Mouse (Mus musculus) kidney, postnatal 25 days (tissue): ENCODE results near the gene Vgll2.

Experiments
- DNase-seq, 2 experiments: peaks; one replicate each; pipeline ENCODE4 v3.0.0; 2021; ENCODE audit warnings: mixed read lengths in 2 of 2

Vgll2 gene

DNA sequence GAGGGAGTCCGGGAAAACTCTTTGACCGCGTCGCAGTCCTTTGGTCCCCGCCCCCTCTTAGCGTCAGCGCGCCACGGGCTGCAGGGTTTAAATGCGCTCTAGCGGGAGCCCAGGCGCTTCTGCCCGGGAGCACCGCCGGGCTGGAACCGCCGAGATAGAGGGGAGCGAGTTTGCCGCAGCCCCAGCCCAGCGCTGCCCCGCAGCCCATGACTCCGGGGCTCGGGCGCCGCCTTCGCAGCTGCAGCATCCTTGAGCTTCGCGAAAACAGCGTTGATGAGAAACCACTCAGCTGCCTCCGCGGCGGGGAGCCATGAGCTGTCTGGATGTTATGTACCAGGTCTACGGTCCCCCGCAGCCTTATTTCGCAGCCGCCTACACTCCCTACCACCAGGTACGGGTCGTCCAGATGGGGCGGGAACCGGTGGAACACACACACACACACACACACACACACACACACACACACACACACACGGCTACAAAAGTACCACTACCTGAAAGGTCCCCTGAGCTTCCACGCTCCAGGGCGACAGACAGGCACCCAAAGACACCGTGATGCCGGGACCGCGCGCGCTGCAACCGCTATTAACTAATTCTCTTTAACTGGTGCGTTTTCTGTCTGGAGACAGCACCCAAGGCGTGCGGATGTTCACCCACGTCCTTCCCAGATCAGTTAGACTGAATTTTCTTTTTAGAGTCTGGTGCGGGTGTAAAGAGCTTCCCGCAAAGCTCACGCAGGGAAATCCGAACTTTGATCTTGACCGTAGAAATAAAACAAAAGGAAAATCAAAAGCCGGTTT lies at the start of gene Vgll2:
TSS of gene Vgll2 (plus strand) at position 90 of the 800 bp plus-strand sequence.
- DNase-seq, result peak in 1 of 2 experiments; percentile 15

DNA sequence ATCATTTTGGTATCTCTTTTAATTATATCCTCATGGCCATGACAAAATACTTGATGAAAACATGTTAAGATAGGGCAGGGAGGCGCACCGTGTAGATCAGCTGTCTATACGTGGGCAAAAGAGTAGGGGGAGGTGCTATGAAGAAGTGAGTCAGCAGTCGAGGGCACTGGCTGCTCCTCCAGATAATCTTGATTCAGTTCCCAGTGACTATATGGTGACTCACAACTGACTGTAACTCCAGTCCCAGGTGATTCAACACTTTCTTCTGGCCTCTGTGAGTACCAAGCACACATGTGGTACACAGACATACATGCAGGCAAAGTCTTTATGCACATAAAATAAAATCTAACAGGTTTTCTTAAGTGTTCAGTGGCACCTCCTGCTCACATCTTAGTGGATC lies 47.2 kb upstream of the Vgll2 start:
- DNase-seq, result no peak

DNA sequence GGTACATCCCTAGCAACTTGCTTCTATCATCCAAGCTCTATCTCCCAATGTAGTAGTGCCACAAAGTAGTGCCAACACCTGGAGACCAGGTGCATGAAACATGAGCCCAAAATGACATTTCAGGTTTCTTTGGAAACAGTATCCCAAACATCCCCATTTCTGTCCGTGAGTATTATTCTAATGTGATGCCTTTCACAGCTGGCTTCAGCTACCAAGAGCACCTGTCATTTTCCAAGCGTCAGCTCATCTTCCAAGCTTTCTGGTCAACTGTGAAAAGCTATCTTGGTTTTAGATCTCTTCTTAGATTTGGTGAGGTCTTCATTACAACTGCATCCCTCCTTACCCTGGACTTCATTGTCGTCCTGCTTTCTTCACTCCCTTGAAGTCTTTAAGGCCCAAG lies 46.7 kb upstream of the Vgll2 start:
- DNase-seq, result no peak

DNA sequence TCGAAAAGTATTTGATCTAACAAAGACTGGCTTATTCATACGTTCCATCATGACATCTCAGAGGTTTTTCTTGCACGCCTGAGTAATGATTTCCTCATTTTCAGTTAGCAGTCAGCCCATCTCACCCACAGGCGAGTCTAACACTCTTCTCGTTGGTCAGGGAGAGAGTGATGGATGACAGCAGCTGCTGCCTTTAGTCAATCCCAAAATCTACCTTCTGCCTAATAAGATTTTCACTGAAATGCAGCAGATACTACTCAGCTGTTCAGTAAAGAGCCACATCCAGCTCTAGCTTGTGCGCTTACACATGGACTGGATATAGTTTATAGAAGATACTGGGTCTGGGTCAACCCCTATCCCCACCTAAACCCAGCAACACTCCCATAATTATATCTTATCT lies 40.7 kb upstream of the Vgll2 start:
- DNase-seq, result no peak

DNA sequence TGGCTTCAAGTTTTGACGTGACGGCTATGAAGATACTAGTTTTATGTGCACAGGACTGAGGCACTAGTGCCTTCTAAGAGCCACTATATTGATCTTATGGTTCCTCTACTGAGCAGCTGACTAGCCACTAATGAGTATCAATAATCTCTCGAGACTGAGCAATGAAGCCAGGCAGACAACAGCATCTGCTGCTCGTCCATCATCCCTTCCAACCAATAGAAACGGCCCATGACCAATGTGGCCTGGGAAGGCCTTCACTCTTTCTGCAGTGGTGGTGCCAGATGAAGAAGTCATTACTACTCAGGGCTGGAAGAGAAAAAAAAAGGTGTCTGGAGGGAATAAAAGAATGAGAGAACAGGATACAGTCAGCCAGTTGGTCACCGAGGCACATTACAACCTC lies 39.9 kb upstream of the Vgll2 start:
- no peak for DNase-seq

DNA sequence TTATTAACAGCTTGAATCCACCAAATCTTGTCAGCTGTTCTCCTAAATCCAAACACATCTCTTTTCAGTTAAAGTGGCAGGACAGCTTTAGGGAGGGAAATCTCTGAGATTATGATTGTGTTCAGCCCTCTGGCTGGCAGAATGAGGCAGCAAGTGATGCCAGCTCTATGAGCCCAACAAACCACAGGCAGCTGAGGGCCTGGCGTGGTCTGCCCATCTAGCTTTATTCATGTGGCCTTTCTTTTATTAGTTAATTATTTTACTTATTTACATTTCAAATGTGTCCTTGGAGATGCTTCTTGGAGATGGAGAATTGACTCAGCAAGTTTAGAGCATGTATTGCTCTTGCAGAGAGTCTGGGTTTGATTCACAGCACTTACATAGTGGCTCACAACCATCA lies 3.8 kb upstream of the Vgll2 start:
- DNase-seq, result no peak

DNA sequence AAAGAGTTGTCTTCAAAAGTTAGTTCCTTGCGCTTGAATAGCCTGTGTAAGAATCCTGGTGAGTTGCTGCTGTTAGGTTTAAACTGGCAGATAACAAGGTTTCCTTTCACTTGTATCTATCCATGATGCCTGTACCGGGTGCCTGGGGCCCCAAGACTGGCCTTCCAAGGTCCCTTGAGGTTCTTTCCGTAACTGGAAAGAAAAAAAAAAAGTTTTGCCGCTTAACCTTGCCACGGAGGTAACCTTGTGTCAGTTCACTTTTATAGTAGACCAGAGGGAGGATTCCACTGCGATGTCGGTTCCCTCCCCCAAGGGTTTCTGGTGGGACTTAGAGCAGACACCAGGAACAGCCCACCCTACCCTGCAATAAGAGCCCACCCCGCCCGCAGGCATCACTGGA lies 1.1 kb upstream of the Vgll2 start:
- DNase-seq, result no peak

DNA sequence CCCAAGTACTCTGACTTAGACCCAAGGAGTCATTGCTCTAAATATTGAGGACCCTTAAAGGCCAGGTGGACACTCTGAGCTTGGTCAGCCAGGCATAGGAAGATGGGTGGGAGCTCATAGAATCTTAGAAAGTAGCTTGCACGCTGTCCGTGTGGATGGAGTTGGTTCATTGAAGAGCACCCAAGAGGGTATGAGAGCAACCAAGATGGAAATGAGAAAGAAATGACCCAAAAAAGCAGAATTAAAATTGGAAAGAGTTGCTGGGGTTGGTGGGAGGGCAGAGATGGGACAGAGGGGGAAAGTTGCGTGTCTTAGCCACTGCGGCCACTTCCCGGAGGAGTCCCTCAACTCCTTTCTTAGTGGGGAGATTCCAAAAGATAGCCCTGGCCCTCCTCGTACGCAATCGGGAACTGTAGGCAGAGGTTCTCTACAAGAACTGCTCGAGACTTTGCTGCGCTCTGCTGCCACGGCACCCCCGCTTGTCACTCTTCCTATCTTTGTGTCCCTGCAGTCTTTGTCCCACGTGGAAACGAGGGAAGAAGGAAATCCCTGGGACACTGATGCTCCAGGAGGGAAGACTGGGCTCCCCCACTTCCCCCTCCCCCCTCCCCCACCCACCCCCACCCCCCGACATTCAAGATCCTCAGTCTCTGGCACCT lies 437 bp upstream of the Vgll2 start:
- DNase-seq, result no peak

DNA sequence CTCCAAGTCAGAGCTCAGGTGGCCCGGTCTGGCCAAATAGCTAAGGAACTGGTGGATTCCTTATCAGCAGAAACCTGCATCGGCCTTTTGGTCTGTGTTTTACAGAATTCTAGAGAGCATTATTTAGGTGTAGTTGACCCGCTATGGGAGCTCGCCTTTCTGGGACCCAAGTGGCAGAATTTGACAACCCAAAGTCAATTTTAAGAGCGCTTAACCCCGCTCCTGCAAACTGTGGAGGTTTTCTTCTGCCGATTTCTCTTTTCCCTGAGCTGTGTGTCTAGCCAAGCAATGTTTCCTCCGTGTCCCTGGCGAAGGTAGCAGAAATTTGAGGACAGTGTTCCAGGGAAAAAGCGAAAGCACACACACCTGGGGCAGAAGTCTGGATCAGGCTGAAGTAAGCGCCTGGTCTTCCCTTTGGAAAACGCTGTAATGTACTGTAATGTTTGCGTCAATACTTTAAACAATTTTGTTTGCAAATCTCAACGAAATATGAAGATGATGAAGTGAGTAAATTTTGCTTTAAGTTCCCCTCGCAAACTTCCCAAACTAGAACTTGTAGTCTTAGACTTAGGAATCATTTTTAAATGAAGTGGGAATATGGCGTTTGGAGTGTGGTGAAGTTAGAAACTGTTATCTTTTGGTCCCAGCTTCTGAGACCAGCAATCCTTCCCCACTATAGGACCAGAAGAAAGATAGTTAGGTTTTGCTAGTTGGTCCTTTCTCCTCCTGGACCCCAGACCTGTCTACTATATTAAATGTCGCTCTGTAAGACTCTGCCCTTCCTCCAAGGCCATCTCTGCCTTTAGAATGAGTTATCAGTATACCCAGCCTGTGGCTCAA lies 1.1 kb downstream of the Vgll2 start:
- no peak for DNase-seq

DNA sequence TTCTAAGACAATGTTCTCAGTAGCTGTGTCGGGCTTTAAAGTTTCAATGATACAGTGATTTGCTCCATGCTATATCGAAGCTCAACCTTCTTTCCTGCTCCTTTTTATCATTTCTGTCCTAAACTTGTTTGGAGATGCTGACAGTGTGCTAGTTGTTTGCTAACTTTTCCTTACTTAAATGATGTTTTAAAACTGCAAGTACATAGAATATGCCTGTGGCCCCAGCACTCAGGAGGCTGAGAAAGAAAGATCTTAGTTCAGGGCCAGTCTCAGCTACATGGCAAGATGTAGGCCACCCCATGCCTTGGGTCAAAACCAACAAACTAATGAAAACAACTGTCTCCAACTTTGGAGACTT lies 1.7 kb downstream of the Vgll2 start:
- DNase-seq, result no peak

DNA sequence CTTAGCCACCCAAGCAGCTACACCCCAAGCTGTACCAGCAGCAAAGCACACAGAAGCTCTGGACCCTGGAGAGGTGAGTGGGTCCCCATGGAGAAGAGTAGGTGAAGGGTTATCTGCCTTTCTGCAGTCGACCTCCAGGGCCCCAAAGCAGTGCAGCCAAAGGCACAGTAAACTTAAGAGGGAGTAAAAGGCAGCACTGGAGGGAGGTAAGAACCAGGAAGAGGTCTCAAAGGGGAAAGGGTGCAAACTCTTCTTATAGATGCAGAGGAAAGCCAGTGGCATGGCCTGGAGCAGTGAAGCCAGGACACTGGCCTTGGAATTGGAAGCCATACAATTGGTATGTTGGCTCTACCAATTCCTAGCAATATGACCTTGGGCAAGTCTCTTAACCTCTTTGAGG lies 3.0 kb downstream of the Vgll2 start:
- DNase-seq, result no peak

DNA sequence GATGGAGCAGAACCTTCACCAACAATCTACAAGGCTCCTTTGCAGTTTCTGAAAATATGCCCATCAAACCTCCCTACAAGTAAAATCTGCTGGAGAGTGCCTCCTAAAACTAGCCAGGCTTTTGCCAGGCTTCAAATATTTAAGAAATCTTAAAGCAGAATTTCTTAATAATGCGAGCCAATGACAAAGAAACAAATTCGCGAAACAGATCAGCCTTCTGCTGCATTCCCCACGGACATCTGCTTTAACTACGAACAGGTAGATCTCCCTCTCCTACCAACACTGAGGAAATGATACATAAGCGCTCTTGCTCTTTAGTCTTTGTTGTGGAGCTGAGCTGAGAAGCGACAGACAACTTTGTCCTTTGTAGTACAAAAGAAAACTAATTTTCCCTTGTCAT lies 3.5 kb downstream of the Vgll2 start:
- DNase-seq, result no peak

DNA sequence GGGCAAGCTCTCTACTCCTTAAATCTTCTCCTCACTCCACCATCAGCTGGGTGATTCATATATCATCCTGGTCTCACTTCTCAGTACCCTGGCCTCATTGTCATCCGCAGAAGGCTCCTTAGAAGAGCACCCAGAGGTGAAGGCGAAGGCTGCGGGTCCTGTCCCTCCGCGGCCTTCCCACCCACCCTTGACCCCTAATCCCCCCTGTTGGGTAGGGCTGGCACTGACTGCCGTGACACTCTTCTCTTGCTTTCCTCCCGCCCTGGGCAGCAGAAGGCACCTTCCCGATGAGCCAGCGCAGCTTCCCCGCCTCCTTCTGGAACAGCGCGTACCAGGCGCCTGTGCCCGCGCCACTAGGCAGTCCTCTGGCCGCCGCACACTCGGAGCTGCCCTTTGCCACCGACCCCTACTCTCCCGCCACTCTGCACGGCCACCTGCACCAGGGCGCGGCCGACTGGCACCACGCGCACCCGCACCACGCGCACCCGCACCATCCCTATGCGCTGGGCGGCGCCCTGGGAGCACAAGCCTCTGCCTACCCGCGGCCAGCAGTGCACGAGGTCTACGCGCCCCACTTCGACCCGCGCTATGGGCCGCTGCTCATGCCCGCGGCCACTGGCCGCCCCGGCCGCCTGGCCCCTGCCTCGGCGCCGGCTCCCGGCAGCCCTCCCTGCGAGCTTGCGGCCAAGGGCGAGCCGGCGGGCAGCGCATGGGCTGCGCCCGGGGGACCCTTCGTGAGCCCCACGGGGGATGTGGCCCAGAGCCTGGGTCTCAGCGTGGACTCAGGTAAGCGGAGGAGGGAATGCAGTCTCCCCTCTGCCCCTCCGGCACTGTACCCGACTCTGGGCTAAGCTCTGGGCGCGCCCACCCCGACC lies 5.1 kb downstream of the Vgll2 start:
- DNase-seq, result no peak

DNA sequence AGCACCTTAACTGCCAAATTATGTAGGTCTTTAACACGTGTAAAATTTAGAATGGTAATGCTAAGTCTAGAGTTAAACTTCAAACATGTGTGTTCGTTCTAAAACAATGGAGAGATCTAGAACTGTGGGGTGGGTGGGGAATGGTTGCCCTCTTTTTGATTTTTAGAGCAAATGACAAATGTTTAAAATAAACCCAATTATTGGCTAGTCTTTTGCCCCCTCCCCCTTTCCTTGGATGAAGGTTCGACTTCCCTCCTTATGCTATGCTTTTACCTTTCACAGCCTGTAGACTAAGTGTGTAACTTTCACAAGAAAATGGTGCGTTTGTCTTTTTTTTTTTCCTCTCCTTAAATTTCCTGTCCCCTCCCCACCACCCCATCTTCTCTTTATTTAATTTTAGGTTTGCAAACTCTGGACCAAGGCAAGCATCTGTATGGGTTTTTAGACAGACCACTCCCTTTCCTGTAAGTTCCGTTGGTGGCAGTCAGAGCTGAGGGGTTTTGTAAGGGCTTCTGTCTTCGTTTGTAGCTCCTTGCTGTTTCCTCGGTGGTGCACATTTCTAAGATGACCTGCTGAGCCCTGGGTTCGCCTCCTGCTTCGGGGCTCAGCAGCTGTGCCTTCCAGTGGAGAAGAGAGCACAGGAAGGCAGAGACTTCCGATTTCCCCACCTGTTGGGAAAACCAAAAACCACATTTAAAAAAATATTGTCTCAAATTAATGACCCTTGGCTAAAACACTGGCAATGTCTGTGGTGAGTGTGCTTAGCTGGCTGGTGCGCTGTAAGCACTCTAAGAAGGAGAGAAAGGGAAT lies 6.5 kb downstream of the Vgll2 start:
- no peak for DNase-seq

DNA sequence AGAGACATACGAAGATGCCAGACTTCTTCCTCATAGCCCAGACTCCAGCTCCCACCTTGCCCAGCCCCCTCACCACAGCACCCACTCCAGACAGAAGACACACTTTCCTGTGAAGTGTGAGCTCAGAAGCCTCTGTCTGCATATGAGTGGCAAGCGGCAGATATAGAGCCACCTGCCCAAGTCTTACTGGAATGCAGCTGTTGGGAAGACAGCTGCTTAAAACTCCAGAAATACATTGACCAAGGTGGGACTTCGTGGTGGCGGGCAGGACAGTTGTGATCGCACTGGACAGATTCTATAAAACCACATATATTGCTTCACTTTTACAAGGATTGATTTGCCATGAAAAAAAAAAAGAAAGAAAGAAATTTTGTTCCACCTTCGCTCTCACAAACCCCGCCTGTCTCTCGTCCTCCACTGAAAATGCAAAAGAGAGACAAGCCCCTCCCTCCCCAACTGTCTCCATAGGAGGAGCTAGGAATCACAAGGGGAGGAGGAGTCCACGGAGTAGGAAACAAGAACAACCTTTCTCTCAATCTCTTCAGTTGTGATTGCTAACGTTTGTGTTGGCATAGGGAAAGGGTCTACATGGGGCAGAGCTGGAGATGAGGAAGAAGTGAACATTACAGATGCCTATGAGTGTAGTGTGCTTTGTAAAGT lies 7.2 kb downstream of the Vgll2 start:
- DNase-seq, result no peak

DNA sequence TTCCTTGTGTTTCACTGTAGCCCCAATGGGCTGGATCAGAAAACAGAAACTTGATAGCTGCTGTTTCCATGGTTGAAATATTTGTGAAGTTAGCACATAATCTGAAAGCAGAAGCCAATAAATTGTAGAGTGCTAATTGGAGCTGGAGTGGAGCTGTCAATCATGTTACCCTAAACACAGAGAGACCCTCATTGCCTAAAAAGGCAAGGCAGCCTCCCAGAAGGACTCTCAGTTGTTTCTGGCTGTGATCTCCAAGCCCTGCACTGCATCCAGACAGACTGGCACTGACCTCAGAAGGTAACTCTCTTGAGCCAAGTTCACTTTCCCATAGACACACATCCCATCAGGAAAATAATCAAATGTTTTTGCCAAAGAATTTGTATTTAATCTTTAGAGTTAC lies 11.4 kb downstream of the Vgll2 start:
- DNase-seq, result no peak

DNA sequence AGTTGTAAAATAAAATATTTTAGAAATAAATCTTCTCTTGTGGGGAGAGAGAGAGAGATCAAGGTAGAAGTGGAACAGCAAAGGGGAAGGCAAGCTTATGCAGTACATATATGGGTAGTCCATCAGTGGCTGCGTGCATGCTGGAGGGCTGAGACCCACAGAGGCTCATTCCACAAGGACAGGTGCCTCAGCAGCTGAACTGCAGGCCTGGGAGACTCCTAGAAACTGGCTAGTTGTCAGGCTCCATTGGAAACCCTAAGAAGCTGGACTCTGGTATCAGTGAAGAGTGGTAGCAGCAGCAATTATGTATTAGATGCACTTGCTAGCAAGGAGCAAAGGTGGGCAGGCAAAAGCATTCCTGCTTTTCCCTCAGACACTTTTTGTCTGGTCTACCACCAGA lies 17.1 kb downstream of the Vgll2 start:
- no peak for DNase-seq

DNA sequence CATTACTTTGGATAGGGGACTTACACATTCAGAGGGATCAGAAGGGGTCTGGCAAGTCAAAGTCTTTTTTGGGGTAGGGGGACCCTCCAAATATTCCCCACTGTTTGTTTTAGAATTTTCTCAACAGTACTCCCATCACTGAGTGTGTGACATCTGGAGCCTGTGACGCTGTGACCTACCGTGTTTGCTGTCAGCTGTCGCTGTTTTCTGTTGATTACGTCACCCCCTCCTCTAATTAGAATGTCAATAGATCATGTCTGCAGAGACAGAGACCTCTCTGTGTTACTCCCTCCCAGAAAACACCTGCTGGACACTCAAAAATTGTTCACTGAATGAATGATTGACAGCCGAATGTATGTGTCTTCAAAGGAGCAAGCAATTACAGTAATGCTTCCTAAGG lies 20.8 kb downstream of the Vgll2 start:
- DNase-seq, result no peak

DNA sequence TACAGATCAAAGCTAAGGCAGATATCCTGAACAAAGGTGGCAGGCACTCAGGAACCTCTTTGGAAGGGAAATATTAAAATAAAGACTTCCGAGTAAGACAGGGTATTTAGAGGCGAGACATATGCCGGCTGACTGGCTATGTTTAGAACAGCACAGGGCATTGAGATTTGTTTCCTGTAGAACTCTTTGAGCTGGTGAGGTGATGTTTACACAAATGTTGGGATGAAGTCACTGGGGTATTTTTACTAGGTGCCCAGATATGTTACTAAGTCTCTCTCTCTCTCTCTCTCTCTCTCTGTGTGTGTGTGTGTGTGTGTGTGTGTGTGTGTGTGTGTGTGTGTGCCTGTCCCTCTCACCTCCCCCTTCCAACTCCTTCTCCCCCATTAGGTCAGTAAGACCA lies 26.0 kb downstream of the Vgll2 start:
- no peak for DNase-seq

DNA sequence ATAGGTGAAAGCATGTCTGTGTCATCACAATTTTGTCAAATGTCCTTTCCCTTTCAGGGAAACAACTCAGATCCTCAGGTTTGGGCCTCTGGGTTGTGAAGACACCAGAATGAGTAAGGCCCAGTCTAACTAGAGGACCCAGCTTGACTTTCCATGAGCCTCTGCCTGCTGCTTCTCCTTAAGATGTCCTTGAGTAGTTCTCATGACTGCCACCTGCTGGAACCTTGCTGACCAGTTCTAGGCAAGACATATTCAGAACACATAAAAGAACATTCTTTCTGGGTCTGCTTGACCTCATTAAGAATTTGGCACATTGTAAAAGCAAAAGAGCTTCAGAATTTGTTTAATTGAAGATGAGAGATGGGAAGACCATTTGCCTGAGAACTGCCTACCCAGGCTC lies 50.2 kb downstream of the Vgll2 start:
- DNase-seq, result peak; percentile 37 to 71
